Mouse (Mus musculus) adrenal gland, postnatal 14 days (tissue): Measurements from ENCODE around the gene Fam169a. TPM values are rescaled to one million over a fixed set of nuclear protein-coding genes. Genes with fewer than 3 reads are reported as not detected.

Source experiments
- DNase-seq: peaks from one replicate; pipeline ENCODE4 v3.0.0; 2021; ENCODE audit warnings: mixed read lengths
- total RNA-seq: library from RNA; stranded (reverse); gene quantifications from 2 replicates; pipeline ENCODE4 v1.2.3, GENCODE M21; 2021

The Fam169a gene
- total RNA-seq, 1 experiment from 2014 or later: 4.5 TPM

DNA sequence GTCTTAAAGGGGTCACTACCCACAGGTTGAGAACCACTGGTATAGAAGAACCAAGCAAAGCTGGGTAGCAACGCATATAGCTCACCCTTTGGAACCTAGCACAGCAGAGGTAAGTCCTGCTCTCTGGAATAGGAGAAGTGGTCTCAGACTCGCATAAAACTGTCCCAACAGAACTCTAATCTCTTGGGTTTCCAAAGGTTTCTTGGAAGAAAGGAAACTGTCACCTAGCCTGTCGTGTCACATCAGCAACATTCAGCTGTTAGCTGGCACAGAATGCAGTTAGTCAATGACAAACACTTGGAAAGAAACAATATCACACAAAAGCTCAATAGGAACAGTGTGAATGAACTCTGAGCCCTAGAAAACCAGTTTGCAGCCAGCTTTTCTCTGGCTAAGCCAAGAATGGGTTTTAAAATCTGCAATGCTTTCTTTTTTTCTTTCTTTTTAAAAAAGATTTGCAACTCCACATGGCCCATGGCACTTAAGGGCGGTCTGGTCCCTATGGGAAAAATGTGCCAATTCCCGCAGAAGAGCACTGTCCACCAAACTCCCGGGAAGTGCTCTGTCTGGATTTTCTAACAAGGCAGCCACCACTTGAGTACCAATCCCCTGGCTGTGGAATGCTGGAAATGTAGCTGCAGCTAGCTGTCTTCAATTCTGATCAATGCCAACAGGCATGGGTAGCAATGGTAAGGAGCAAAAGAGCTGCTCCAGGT is 113.2 kb downstream of the Fam169a start:
- DNase-seq: no peak

Other genes with a start within 250 kb of the Fam169a start
- gene Gcnt4, start 142.6 kb upstream of the Fam169a start, total RNA-seq: 0.79 and 1.1 TPM in 2 replicates
- gene 1700029F12Rik, start 32.9 kb upstream of the Fam169a start, total RNA-seq: not detected in 2 replicates
- gene Gm6169, start 32.0 kb downstream of the Fam169a start, total RNA-seq: 0.33 TPM in 1 of 2 replicates, not detected in the other
- 38.0 and 40.9 TPM in 2 replicates for gene Gfm2, start 70.7 kb downstream of the Fam169a start, total RNA-seq
- 92.3 and 110 TPM in 2 replicates for gene Nsa2, start 70.7 kb downstream of the Fam169a start, total RNA-seq
- gene Hexb, start 131.1 kb downstream of the Fam169a start, total RNA-seq: 24.6 and 25.6 TPM in 2 replicates
- 15.0 and 19.0 TPM in 2 replicates for gene Enc1, start 173.8 kb downstream of the Fam169a start, total RNA-seq